Mouse (Mus musculus) kidney, adult 2 months (tissue): Measurements from ENCODE around the gene Spata31d1d. TPM values are rescaled to one million over a fixed set of nuclear protein-coding genes. Genes with fewer than 3 reads are reported as not detected.

Experiments used
- DNase-seq: peaks from one replicate; pipeline ENCODE4 v3.0.0; 2021
- H3K27ac ChIP-seq: fragments of 200-500 bp; 2 replicates; pipeline ENCODE4 v1.5.1; 2012; ENCODE audit warnings: low read depth, low read length, control low read depth, inconsistent platforms; ENCODE audit not compliant: insufficient read depth
- H3K27me3 ChIP-seq: fragments of 200-500 bp; replicated peaks from 2 replicates; pipeline ENCODE4 v1.6.1; 2012; ENCODE audit warnings: mild to moderate bottlenecking, moderate library complexity, low read length, inconsistent platforms; ENCODE audit not compliant: control insufficient read depth, insufficient read depth
- H3K36me3 ChIP-seq: fragments of 200-500 bp; 2 replicates; pipeline ENCODE4 v1.6.1; 2012; ENCODE audit warnings: mild to moderate bottlenecking, moderate library complexity, low read length, inconsistent platforms; ENCODE audit not compliant: control insufficient read depth, insufficient read depth
- H3K4me1 ChIP-seq: fragments of 200-500 bp; 2 replicates; pipeline ENCODE4 v1.6.1; 2011; ENCODE audit warnings: low read length; ENCODE audit not compliant: control insufficient read depth, insufficient read depth
- H3K4me3 ChIP-seq: fragments of 200-500 bp; 2 replicates; pipeline ENCODE4 v1.5.1; 2011; ENCODE audit warnings: mild to moderate bottlenecking, low read depth, low read length, control low read depth; ENCODE audit not compliant: insufficient read depth
- CTCF ChIP-seq: fragments of 200-500 bp; conservative IDR thresholded peaks from 2 replicates; pipeline ENCODE4 v1.5.1; 2011; ENCODE audit warnings: low read depth, mild to moderate bottlenecking, control low read depth, low read length, moderate library complexity, mixed read lengths; ENCODE audit not compliant: insufficient read depth, insufficient read length
- POLR2A ChIP-seq: fragments of 200-500 bp; IDR thresholded peaks from one replicate; pipeline ENCODE4 v1.6.1; 2011; ENCODE audit warnings: low read depth, low read length, control low read depth
- WGBS: fragments of 180-500 bp; shearing (Covaris S2); methylation state at CpG from one replicate; pipeline ENCODE4 v1.1.7; 2018; 5-methylcytosine and 5-hydroxymethylcytosine counted together
- polyA plus RNA-seq: library from polyadenylated mRNA; depleted of rRNA; stranded (reverse); fragments of >200 nt; gene quantifications from 2 replicates; pipeline ENCODE4 v1.2.3, GENCODE M21; 2012; rRNA removed

Spata31d1d gene
- polyA plus RNA-seq, 1 experiment: not detected

- H3K27me3 ChIP-seq: no peaks in the 10 kb centered on the region
- H3K4me3 ChIP-seq: no peak overlapping the region
- WGBS: 75% methylated on average over 4 of the region's 4 CpGs
- no peak for TF ChIP-seq CTCF
- no peak for TF ChIP-seq POLR2A
- no peaks in the 10 kb centered on the region for H3K4me1 ChIP-seq
- H3K27ac ChIP-seq: no peak overlapping the region
- DNase-seq: no peak
- H3K36me3 ChIP-seq: no peaks in the 10 kb centered on the region
Measured at GRCm38 (mm10) chr13:59679908-59680307, 51.6 kb downstream of the Spata31d1d start.

GRCm38 (mm10) chr13:59679306-59679705 lies 52.2 kb downstream of the Spata31d1d start:
- H3K27me3 ChIP-seq: no peaks in the 10 kb centered on the region
- TF ChIP-seq POLR2A: no peak
- TF ChIP-seq CTCF: no peak
- no peak overlapping the region for H3K4me3 ChIP-seq
- DNase-seq: no peak
- no peaks in the 10 kb centered on the region for H3K36me3 ChIP-seq
- H3K27ac ChIP-seq: no peak overlapping the region
- H3K4me1 ChIP-seq: no peaks in the 10 kb centered on the region
- 42% methylated on average over 4 of the region's 4 CpGs for WGBS

- 66% methylated on average over 12 of the region's 12 CpGs for WGBS
- no peak for DNase-seq
- Histone ChIP-seq H3K4me1 (no peaks in the 10 kb centered on the region), H3K27me3 (no peaks in the 10 kb centered on the region), H3K36me3 (no peaks in the 10 kb centered on the region), H3K27ac (no peak overlapping the region), H3K4me3 (no peak overlapping the region)
- TF ChIP-seq POLR2A (no peak), CTCF (no peak)
Measured at GRCm38 (mm10) chr13:59676316-59677229, 55.0 kb downstream of the Spata31d1d start.

Other genes with a start within 250 kb of the Spata31d1d start
- gene Agtpbp1, start 146.5 kb downstream of the Spata31d1d start, polyA plus RNA-seq: 7.0 and 7.6 TPM in 2 replicates
- 24.0 and 28.1 TPM in 2 replicates for gene Naa35, start 146.5 kb downstream of the Spata31d1d start, polyA plus RNA-seq
- gene Golm1, start 55.9 kb downstream of the Spata31d1d start, polyA plus RNA-seq: 5.3 and 6.5 TPM in 2 replicates
- gene 4921517D22Rik, start 37.6 kb downstream of the Spata31d1d start, polyA plus RNA-seq: not detected in 2 replicates
- gene Spata31d1a, start 21.4 kb downstream of the Spata31d1d start, polyA plus RNA-seq: not detected in 2 replicates
- 0.03 TPM in 2 replicates for gene Spata31d1b, start 19.5 kb downstream of the Spata31d1d start, polyA plus RNA-seq
- gene 1700014D04Rik, start 15.0 kb upstream of the Spata31d1d start, polyA plus RNA-seq: 0.09 TPM in 1 of 2 replicates, not detected in the other
- 164 and 171 TPM in 2 replicates for gene Isca1, start 38.1 kb upstream of the Spata31d1d start, polyA plus RNA-seq
- gene Gm49354, start 50.5 kb upstream of the Spata31d1d start, polyA plus RNA-seq: not detected in 2 replicates
- gene Tut7, start 91.4 kb upstream of the Spata31d1d start, polyA plus RNA-seq: 14.5 and 14.6 TPM in 2 replicates